ENCODE assay signal across 24 mouse cellular contexts in genomic region chr7:49857347-49857746, GRCm38 (mm10). TPM values are rescaled to one million over a fixed set of nuclear protein-coding genes. Genes with fewer than 3 reads are reported as not detected.
"Had no signal": no experiment of that assay in that cellular context is flagged by ENCODE, and none has a peak within 500 bp of the region (broad histone marks: within the 10 kb centered on the region; RNA-seq: fewer than 3 reads in every experiment).

No protein-coding gene starts in this region.

- H3K9ac ChIP-seq: limb, embryonic 13.5 days; liver, embryonic 13.5 days; lung, embryonic 14.5 days; midbrain, embryonic 12.5 days; midbrain, embryonic 15.5 days; neural tube, embryonic 12.5 days; neural tube, embryonic 15.5 days; stomach, embryonic 15.5 days had no signal

- H3K4me2 ChIP-seq: limb, embryonic 13.5 days; liver, embryonic 13.5 days; lung, embryonic 14.5 days; midbrain, embryonic 12.5 days; midbrain, embryonic 15.5 days; neural tube, embryonic 12.5 days; neural tube, embryonic 15.5 days; stomach, embryonic 15.5 days had no signal

- DNase-seq: layer of hippocampus, adult 9-11 months; liver; liver, embryonic 13.5 days; lung, embryonic 14.5 days; retina, postnatal 1 day; right cerebral cortex, postnatal 25 days; spleen, adult 18-20 months; thymus, postnatal 25 days had no signal

- H3K4me3 ChIP-seq: layer of hippocampus, adult 2 months; limb, embryonic 10.5 days; limb, embryonic 13.5 days; liver, embryonic 13.5 days; midbrain, embryonic 12.5 days; midbrain, embryonic 15.5 days; neural tube, embryonic 12.5 days; neural tube, embryonic 15.5 days; stomach, embryonic 15.5 days had no signal

- H3K9me3 ChIP-seq: limb, embryonic 10.5 days; limb, embryonic 13.5 days; liver, embryonic 13.5 days; midbrain, embryonic 12.5 days; midbrain, embryonic 15.5 days; neural tube, embryonic 12.5 days; neural tube, embryonic 15.5 days; stomach, embryonic 15.5 days had no signal

- H3K36me3 ChIP-seq: midbrain, embryonic 15.5 days; neural tube, embryonic 12.5 days had no signal

- H3K27ac ChIP-seq: layer of hippocampus, adult 2 months; limb, embryonic 10.5 days; limb, embryonic 13.5 days; liver, embryonic 13.5 days; macrophage; midbrain, embryonic 12.5 days; midbrain, embryonic 15.5 days; neural tube, embryonic 12.5 days; neural tube, embryonic 15.5 days; stomach, embryonic 15.5 days had no signal

- H3K4me1 ChIP-seq: limb, embryonic 10.5 days; limb, embryonic 13.5 days; midbrain, embryonic 12.5 days; midbrain, embryonic 15.5 days; neural tube, embryonic 12.5 days; neural tube, embryonic 15.5 days; stomach, embryonic 15.5 days had no signal

- H3K27me3 ChIP-seq: limb, embryonic 13.5 days; liver, embryonic 13.5 days; midbrain, embryonic 12.5 days; midbrain, embryonic 15.5 days; neural tube, embryonic 12.5 days; neural tube, embryonic 15.5 days; stomach, embryonic 15.5 days had no signal

- ATAC-seq: intestine, postnatal 0 days; lung, postnatal 0 days; midbrain, embryonic 15.5 days had no signal

RNA-seq across cellular contexts. Expression of gene Slc6a5, which starts 52.6 kb away (rescaled TPM):
- total RNA-seq: layer of hippocampus, adult 2 months; megakaryocyte, adult 5-6 weeks had no signal
- polyA plus RNA-seq: intestine, embryonic 14.5 days; intestine, postnatal 0 days; large intestine, adult 2 months; limb, embryonic 10.5 days; liver, embryonic 13.5 days; liver, embryonic 16.5 days; lung, embryonic 14.5 days; lung, postnatal 0 days; macrophage; thymus, postnatal 0 days had no signal
